ENCODE assay signal across 11 mouse cellular contexts in the genomic region with DNA sequence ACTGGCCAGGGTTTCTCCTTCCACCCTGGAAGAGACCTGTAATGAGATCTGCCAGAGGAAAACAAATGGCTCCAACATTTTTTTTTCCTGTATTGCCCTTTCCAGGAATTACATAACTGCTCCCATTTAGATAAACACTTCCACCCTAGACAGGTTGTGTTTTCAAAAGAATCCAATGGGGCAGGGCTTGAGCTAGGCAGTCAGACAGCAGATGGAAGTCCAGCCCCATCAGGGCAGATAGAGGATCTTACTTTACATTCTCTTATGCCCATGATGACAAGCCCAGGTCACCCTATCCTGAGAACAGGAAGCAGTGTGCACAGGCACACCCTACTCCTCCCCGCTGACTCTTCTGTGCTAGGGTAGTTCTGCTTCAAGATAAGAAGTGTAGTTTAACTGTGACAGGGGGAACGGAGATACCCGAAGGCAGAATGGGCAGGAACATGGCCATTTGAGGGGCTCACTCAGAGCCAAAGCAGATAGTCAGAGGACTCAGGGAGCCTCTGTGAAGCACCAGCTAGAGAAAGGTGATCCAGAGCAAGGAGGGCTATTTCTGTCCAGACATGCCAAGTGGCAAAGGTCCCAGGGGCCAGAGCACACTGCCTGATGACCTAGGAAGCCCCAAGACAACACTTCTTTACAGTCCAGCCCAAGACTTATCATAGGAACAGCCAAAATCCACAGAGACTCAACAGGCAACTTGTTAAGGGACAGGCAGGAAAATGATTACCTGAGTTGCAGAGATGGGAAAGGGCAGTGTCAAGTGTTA. TPM values are rescaled to one million over a fixed set of nuclear protein-coding genes. Genes with fewer than 3 reads are reported as not detected.
DNase-seq lines count a peak whose midpoint lies in the region; ATAC-seq and TF ChIP-seq lines count a peak whose summit lies in the region.
"Had no signal": no experiment of that assay in that cellular context is flagged by ENCODE, and none has a peak within 500 bp of the region (broad histone marks: within the 10 kb centered on the region; RNA-seq: fewer than 3 reads in every experiment).

No protein-coding gene starts in this region.

- peaks cover 12% of the 10 kb centered on the region for H3K4me1 ChIP-seq in G1E (ENCODE audit: insufficient read depth, low read depth, low read length)
- peaks cover 37% of the 10 kb centered on the region for H3K4me1 ChIP-seq in liver, embryonic 15.5 days (replicated peaks)

- TF ChIP-seq CTCF in G1E (IDR thresholded peaks at IDR 0.05; ENCODE audit: low read depth, low read length): no peak

- no peak overlapping the region for H3K9ac ChIP-seq in liver, embryonic 15.5 days
- H3K9ac ChIP-seq: limb, embryonic 12.5 days; neural tube, embryonic 15.5 days had no signal

- H3K9me3 ChIP-seq in G1E (replicated peaks): no peaks in the 10 kb centered on the region
- H3K9me3 ChIP-seq in liver, embryonic 15.5 days (replicated peaks): no peaks in the 10 kb centered on the region
- H3K9me3 ChIP-seq: limb, embryonic 12.5 days; neural tube, embryonic 15.5 days had no signal

- H3K4me2 ChIP-seq in liver, embryonic 15.5 days: no peak overlapping the region
- H3K4me2 ChIP-seq: limb, embryonic 12.5 days; neural tube, embryonic 15.5 days had no signal

- no peak overlapping the region for H3K4me3 ChIP-seq in G1E (ENCODE audit: low read depth, low read length)
- H3K4me3 ChIP-seq in liver, embryonic 15.5 days (replicated peaks): no peak overlapping the region
- H3K4me3 ChIP-seq: erythroblast, embryonic 14.5 days; limb, embryonic 12.5 days; neural tube, embryonic 15.5 days had no signal

- 22% methylated on average over 3 of the region's 3 CpGs for WGBS in liver, embryonic 15.5 days (ENCODE audit: insufficient replicate concordance)

- peaks cover 11% of the 10 kb centered on the region for H3K36me3 ChIP-seq in G1E (replicated peaks)
- H3K36me3 ChIP-seq in liver, embryonic 15.5 days (replicated peaks): no peaks in the 10 kb centered on the region
- H3K36me3 ChIP-seq: limb, embryonic 12.5 days had no signal

- ATAC-seq in frontal cortex, adult (ENCODE audit: low TSS enrichment): peak; percentile 17; the same call in 1 of the 2 replicates
- ATAC-seq in G1E (ENCODE audit: extremely low read depth, insufficient number of reproducible peaks, low FRiP score, poor library complexity, severe bottlenecking): peak; percentile 85
- ATAC-seq in liver, embryonic 15.5 days (ENCODE audit: insufficient read depth): peak; percentile 85

- H3K27ac ChIP-seq in liver, embryonic 15.5 days (replicated peaks): no peak overlapping the region
- H3K27ac ChIP-seq: limb, embryonic 12.5 days; neural tube, embryonic 15.5 days had no signal

- H3K27me3 ChIP-seq in G1E (ENCODE audit: insufficient read depth, low read length): no peaks in the 10 kb centered on the region
- no peaks in the 10 kb centered on the region for H3K27me3 ChIP-seq in liver, embryonic 15.5 days
- H3K27me3 ChIP-seq: limb, embryonic 12.5 days; neural tube, embryonic 15.5 days had no signal

- DNase-seq in frontal cortex, postnatal 14 days (ENCODE audit: low spot score in 2 of 2): no peak
- peak; percentile 38 for DNase-seq in G1E (ENCODE audit: low spot score)
- DNase-seq in cerebellum, postnatal 36 days: peak; percentile 24 to 38
- no peak for DNase-seq in spleen, postnatal 4 days (ENCODE audit: low spot score in 2 of 2)
- no peak for DNase-seq in urinary bladder, adult 18-20 months (ENCODE audit: low spot score in 2 of 2)
- DNase-seq in adrenal gland, postnatal 14 days: no peak

RNA-seq across cellular contexts. Expression of a gene that starts 41.1 kb away (rescaled TPM):
- not detected in 2 replicates for total RNA-seq in G1E (2014; fragmentation: Nextera tagmentation)
- total RNA-seq in G1E (2017): 0.11 and 0.12 TPM in 2 replicates
- polyA plus RNA-seq in G1E (2012): not detected in 2 replicates
- polyA plus RNA-seq in liver, embryonic 15.5 days (2015; fragmentation: Nextera tagmentation; extraction: Ambion mirVana): 3.3 and 4.1 TPM in 2 replicates
- 35.6 and 36.8 TPM in 2 replicates for total RNA-seq in adrenal gland, postnatal 14 days (2021)
- polyA plus RNA-seq: erythroblast, embryonic 14.5 days had no signal

Comparison
In these comparisons a context has a peak if more than half of its experiments do, and no peak if none do; other contexts are left out.
1. ATAC-seq: peak in every context shown above with its lines; median percentile 85 in G1E; 85 in liver, embryonic 15.5 days; 17 in frontal cortex, adult.
2. DNase-seq: peak in G1E (single experiment) and cerebellum, postnatal 36 days (2 of 2); none in frontal cortex, postnatal 14 days (0 of 2), spleen, postnatal 4 days (0 of 2), urinary bladder, adult 18-20 months (0 of 2) and adrenal gland, postnatal 14 days (single experiment).
3. RNA of a gene that starts 41.1 kb away (total RNA-seq): 35.6 to 36.8 TPM in adrenal gland, postnatal 14 days; 0.11 to 0.12 TPM in G1E; every median in the first group is over 10 times any median in the second.